Mouse (Mus musculus): ENCODE data around the gene Entr1. TPM values are rescaled to one million over a fixed set of nuclear protein-coding genes. Genes with fewer than 3 reads are reported as not detected.
A peak's percentile ranks its signal among the peaks of the same experiment; 100 is the strongest.

Gene Entr1
- 10 to 100 TPM; 55.5 to 62.3 TPM for total RNA-seq (2021)

- DNase-seq: peak; percentile 89
These were observed at the start of gene Entr1, which contains the start of gene Pmpca for GRCm38 (mm10) chr2:26389154-26389690. Entr1 (minus strand) TSS chr2:26389316. Pmpca (plus strand) TSS chr2:26389339.

- no peak for DNase-seq
These were observed 49.3 kb upstream of the Entr1 start for GRCm38 (mm10) chr2:26438373-26438772.

DNA sequence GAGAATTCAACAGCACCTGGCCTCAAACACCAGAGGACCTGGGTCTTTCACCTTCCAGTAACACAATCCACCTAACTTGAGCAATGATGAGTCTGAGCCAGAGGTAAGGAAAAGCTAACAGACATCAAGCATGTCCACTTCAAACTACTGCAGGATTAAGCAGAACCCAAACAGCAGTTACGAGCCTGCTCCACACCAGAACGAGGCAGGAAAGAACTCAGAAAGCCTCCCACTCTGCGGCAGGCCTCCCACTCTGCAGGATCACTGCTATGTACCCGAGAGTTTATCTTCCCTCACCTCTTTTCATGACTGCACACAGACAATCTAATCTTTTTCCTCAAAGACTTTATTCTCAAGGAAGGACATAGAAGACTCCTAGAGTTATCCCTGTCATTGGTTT lies 48.1 kb upstream of the Entr1 start:
- DNase-seq: no peak

DNA sequence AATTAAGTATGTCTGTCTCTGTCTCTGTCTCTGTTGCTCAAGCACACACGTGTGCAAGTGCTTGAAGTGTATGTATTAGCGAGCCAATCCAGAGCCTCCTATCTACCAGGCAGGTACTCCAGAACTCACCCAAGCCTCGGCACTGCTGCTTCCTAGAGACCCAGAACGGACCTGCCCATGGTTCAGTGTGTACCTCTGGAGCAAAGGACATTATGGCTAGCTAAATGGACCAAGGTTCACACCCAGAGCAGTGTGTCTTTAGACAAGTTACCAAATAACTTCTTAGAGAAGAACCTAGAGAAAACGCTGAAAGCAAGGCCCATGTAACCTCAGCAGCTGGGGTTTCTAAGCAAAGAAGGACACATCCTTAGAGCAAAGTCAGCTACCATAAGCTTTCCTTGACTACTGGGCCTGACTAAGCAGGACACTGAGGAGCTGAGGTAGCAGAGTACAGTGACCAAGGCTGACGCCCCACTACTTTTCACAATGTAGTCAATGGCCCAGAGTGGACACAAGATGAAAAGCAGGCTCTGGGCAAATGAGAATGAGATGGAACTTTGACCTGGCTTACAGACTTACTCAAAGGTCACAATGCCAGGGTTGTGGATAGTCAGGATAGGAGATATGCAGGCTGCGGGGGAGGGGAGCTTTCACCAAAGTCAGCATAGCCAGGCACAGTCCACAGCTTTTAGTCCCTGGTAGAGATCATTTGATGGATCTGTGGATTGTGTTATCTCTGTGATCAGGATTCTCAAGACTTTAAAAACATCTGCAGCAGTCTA lies 45.9 kb upstream of the Entr1 start:
- DNase-seq: no peak

DNA sequence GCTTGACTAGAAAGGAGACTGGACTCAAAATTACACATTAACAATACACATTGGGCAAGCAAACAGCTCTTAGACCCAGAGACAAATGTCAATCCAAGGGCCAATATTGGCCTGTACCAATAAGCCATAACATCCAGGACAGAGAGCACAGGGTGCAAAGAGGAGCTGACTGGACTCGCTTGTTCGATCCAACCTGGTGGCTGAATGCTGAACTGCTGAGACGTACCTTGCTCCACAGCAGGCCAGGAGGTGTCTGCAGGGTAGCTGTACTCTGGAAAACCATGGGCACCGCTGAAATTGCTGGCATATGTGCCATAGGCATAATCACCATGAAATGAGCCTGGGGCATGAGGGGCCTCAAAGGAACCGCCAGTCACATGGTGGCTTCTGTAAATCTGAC lies 40.7 kb upstream of the Entr1 start:
- DNase-seq: no peak

DNA sequence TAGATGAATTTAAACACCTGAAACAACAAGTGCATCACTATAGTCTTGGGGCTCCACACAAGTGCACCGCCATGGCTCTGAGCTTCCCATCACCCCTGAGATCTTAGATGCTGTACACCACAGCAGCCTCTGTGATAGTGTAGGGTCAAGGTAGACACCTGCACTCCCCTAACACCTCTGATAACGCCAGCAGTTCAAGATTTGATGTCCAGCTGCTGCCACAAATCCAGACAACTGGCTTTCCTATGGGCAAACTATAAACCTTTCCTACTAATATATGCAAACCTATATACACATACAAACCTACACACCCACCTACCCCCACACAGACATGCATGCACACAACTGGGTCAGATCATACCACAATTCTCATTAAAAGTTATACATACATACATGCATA lies 35.4 kb upstream of the Entr1 start:
- DNase-seq: no peak

DNA sequence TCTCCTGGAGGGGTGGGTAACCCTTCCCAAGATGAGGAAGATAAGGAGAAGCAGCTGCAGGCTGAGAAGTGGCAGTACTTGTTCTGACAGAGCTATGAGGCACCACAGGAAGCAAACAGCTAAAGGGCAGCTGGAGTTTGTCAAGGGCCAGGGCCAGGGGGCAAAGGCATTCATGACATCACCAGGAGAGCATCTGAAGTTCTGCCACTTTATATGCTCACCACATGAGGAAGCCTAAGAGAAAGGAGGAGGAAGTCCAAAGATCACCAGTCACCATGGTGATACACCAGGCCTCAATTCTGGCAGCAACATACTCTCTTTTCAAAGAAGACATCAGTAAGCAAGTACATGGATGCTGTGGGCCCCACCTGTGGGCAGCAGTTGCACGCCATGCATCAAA lies 34.0 kb upstream of the Entr1 start:
- no peak for DNase-seq

GRCm38 (mm10) chr2:26421969-26422368 lies 32.9 kb upstream of the Entr1 start:
- no peak for DNase-seq

- DNase-seq: no peak
These were observed 29.0 kb upstream of the Entr1 start for GRCm38 (mm10) chr2:26418120-26418519.

- no peak for DNase-seq
These were observed 27.9 kb upstream of the Entr1 start for GRCm38 (mm10) chr2:26417066-26417465.

GRCm38 (mm10) chr2:26410931-26411411 lies 21.9 kb upstream of the Entr1 start:
- no peak for DNase-seq

- no peak for DNase-seq
These were observed 21.0 kb upstream of the Entr1 start for GRCm38 (mm10) chr2:26410091-26410490.

- no peak for DNase-seq
These were observed 20.2 kb upstream of the Entr1 start for GRCm38 (mm10) chr2:26409362-26409761.

GRCm38 (mm10) chr2:26408515-26409356 lies 19.6 kb upstream of the Entr1 start, which contains the start of gene Inpp5e:
Inpp5e (minus strand) TSS chr2:26409203.
- peak; percentile 99 for DNase-seq

DNA sequence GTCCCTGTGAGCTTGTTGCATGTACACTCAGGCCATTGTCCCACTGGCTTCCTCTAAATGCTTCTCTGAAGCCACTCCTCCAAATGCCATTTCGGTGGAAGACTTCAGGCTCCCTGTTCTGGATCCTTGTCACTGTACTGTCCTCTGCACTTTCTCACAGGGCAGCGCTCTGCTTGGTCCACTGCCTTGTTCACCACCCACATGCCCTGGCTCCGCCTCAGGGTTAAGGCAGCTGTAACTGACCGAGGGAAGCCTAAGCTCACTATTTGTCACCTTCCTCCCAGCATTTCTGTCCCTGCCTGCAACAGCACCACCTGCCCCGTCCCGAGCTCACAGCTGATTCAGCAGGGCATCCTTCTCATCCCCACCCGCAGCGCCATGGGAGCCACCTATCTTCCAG lies 14.2 kb upstream of the Entr1 start:
- no peak for DNase-seq

DNA sequence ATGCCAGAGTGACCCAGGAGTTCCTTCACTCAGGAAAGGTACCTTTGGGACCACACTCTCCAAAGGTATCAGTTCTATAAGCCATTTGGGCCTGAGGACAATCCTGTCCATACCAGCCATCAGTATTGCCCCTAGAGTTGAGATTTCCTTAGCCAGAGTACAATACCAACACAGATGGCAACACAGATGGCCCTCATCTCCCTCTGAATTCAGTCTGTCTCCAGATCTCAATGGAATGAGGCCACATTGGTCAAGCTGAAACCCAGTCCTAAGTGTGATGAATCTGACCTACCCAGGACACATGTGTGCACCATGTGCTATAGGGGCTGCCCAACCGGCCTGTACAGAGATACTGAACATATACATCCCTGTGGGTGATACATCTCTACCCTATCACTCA lies 13.1 kb upstream of the Entr1 start:
- no peak for DNase-seq

DNA sequence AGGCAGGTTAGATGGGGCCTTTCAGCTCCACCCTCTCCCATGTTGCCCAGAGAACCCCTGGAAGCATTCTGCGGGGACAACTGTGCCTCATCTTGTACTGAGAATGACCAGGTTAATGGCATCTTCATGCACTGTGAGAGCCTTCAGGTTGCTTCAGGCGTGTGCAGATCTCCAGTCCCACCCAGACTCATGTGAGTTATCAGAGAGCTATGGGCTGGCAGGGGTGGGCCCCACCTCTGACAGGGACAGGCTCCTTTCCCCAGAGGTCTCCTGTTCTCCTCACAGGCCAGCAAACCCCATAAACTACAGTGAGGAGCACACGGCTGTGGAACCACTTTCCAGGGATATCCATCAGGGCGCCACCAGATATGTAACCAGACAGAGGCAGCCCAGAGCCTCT lies 11.9 kb upstream of the Entr1 start:
- no peak for DNase-seq

- no peak for DNase-seq
These were observed 11.2 kb upstream of the Entr1 start for GRCm38 (mm10) chr2:26400296-26400695.

- peak; percentile 27 for DNase-seq
These were observed 10.5 kb upstream of the Entr1 start for GRCm38 (mm10) chr2:26399647-26400046.

GRCm38 (mm10) chr2:26398978-26399377 lies 9.9 kb upstream of the Entr1 start:
- DNase-seq: no peak

DNA sequence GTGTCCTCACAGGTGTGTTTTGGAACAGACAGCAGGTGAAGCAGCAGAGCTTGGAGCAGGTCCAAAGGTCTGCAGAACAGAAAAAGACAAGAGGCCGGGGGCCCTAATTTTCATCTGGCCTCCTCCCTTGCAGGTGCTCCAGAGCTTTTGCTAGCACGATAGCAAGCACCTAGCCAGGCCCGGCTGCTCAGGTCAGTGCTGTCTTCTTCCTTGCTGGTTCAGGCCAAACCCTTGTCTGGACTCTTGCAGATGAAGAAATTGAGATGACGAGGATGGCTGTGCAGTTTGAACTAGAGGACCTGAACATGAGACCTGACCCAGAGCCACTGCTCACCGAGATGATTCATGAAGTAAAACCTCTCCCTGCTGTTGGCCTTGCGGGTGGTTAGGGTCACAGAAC lies 2.5 kb upstream of the Entr1 start:
- DNase-seq: no peak

GRCm38 (mm10) chr2:26390954-26391353 lies 1.8 kb upstream of the Entr1 start:
- no peak for DNase-seq

GRCm38 (mm10) chr2:26388682-26389153 lies 398 bp downstream of the Entr1 start:
- DNase-seq: peak; percentile 46
